Mouse (Mus musculus) left cerebral cortex, adult 6 months (tissue): Measurements from ENCODE around the gene Fcgrt. TPM values are rescaled to one million over a fixed set of nuclear protein-coding genes. Genes with fewer than 3 reads are reported as not detected.

Source experiments
- long read RNA-seq, 2 experiments: library from polyadenylated mRNA; unstranded; transcript quantifications; one replicate each; pipeline ENCODE4 v2.0.0; 2019 to 2020
- polyA plus RNA-seq: library from polyadenylated mRNA; unstranded; fragments of <200 nt; fragmentation: Nextera tagmentation; gene quantifications from 2 replicates; pipeline ENCODE4 v1.2.3, GENCODE M21; 2021

Fcgrt gene
- polyA plus RNA-seq, result 26.0 and 28.5 TPM in 2 replicates
- long read RNA-seq, experiment 1, transcript Fcgrt-203 (7 exons, 1,602 nt), result minor isoform, 20 of 105 reads
- long read RNA-seq, experiment 1, transcript Fcgrt-201 (7 exons, 1,770 nt), result major isoform, 79 of 105 reads
- long read RNA-seq, experiment 1, partial matches to known transcripts, result 1 of 105 reads
- long read RNA-seq, experiment 1, other reads (novel, unspliced or antisense), result 4 of 105 reads
- long read RNA-seq, experiment 2, transcript Fcgrt-201 (7 exons, 1,770 nt), result major isoform, 19 of 29 reads
- long read RNA-seq, experiment 2, partial matches to known transcripts, result 7 of 29 reads
- long read RNA-seq, experiment 2, other reads (novel, unspliced or antisense), result 1 of 29 reads

DNA sequence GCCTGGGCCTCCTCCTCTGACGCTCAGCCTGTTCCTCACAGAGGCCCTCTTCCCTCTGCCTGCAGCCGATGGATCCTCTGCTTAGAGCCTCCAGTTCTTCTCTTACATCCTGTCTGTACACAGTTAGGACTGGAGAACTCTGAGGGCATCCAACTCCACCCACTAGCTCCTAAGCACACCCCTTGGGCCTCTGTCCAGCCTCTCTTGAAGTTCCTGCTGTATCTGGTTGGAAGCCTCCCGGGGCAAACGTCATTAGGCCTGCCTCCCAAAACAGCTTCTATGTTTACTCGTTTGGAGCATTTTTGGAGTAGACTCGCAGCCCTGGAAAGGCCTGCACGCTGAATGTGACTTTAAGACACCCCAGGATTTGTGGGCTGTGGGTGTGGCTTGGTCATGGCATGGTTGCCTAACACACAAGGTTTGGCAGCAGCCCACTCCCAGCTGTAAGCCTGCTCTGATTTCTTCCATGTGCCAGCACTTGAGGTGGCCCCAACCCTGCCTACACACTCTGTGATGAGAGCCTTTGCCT lies at the start of gene Fcgrt:
Gene Fcgrt, minus strand, starts transcription at position 200 of the 529 bp plus-strand sequence.

DNA sequence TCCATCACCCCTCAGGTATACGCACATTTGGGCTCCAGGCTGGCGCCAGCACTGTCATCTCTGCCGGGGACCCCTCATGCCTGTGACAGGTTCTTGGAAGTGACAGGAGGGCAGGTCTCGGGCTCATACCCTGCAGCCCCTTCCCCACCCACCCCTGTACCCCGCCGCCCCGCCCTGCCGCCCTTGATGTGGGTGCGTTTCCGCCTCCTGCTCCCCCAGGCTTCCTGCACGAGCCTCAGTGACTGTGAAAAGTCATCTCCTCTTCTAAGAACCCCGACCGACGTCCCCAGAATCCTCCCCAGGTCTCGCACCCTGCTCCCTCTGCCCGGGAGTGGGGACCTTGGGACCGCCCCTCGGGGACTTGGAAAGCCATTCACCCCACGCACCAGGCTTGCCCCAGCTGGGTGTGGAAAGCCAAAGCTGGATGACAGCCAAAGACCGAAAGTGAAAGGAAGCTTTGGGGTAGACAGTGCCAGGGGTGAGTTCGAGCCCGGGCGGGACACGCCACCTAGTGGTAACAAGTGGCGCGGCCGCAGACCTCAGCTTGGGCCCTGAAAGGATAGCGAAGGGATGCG lies 32.4 kb upstream of the Fcgrt start, which contains the start of the genes Gm45713 and Flt3l:
Gene Gm45713, minus strand, starts transcription at position 239 of the 575 bp plus-strand sequence.
Gene Flt3l, minus strand, starts transcription at position 440 of the 575 bp plus-strand sequence.

DNA sequence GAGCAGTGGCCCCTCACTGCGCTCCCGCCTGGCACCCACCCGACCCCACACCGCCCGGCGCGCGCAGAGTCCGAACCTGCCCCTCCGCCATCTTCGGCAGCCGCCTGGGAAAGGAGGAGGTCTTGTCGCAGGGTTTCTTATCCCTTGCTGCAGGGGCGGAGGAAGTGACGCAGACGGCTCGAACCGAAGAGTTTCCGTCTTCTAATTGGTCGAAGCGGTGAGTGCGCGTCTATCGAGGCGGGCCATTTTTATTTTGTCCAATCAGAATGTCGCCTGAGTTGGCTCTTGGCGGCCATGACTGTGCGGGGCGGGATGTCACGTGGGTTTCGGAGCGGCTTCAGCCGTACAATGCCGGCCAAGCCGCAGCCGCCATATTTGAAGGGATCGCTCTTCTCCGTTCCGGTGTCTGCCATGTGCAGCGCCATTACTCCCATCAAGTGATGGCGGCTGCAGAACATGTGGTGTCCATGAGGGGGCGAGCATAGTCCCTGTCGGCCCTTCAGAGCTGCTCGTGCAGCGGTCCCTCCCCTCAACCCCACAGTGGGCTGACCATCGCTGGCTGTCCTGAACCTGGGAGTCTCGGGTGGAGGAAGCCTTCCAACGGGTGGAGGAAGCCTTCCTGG lies 25.1 kb upstream of the Fcgrt start, which contains the start of gene Rpl13a:
Gene Rpl13a, minus strand, starts transcription at position 138 of the 623 bp plus-strand sequence.

DNA sequence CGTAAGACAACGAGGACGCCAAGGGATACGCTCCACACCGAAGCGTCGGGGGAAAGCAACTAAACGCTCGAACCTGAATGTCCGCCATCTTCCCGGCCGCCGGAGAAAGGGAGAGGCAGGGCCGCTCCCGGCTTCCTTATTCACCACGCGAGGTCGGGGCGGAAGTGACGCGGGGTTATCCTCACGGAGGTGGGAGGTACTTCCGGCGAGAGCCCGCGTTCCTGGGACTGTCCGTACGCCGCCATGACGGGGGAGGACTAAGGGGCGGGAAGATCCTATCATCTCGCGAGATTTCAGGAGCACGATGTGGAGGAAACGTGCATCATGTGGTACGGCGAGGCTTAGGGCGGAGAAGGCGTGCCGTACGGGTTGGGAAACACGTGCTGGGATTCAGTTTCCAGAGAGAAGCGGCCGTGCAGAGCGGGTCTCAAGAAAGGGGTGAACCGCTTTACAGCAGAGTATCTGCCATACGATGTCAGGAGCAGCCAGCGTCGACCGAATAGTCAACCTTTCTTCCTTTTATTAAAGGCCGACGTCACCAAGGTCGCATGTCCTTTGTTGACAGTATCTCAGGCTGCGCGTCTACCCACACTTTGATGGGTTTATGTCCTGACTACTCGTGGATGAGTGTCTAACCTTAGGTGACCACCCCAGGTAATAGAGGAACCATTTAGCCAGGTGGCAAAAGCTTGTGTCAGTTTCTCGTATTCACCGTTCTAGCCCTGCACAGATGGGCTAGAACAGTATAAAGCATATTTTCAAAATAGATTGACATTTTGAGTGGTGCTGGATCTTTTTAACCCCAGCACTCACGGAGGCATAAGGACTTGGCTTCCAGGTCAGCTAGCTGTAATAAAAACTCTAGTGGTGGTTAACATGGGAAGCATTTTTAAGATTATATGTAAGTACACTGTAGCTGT lies 20.8 kb upstream of the Fcgrt start, which contains the start of gene Rps11:
Gene Rps11, minus strand, starts transcription at position 216 of the 920 bp plus-strand sequence.

DNA sequence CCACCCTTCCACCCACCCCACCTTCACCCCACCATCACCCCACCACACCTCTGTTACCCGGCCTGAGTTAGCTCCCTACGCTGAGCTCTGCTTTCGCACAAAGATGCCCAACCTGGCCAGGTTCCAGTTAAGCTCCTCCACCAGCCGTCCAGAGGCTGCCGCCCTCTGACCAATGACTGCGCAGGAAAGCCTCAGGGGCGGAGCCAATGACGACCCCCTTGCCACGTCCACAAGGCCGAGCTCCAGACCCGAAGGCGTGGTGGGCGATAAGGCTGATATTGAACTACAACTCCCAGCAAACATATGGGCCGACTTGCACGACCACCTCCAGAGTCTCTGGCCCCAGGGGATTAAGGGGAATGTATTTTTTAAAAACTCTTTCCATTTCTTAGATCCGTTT lies 11.6 kb downstream of the Fcgrt start, which contains the start of gene Rcn3:
Gene Rcn3, minus strand, starts transcription at position 174 of the 400 bp plus-strand sequence.

DNA sequence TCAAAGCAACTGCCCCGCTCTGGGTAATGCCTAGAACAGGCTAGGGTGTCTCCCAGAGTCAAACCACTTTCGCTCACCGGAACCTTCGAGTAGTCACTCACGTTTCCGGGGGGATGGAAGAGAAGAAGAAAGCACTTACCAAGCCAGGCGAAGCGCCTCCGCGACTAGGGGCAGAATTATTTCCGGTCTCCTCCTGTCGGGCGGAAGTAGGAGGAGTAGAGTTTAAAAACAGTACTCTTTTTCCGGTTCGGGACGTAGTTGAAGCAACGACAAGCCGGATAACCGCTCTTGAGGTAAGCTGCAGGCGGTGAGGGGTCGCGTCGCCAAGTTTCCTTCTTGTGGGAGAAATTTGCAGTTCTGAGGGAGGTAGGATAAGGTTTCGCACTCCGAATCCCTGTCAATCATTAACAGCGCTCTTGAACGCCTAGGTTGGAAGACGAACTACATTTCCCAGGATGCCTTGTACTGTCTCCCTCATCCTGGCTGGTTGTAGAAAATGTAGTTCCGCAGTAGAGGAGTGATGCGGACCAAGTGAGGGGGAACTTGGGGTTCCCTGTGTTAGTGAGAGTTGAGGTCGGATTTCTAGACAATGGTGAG lies 41.3 kb downstream of the Fcgrt start, which contains the start of the genes Nosip and Prrg2:
Gene Nosip, plus strand, starts transcription at position 191 of the 597 bp plus-strand sequence.
Gene Prrg2, minus strand, starts transcription at position 439 of the 597 bp plus-strand sequence.

DNA sequence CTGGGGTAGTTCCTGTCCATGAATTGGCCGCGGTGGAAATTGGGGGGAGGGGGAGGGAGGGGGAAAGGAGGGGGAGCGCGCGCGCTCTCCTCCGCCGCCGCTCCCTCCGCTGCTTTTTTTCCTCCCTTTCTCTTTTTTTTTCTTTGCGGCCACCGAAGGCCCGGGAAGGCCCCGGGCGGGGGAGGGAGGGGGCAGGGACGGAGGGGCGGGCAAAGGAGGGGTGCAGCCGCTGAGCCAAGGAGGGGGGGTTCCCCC lies 50.9 kb downstream of the Fcgrt start, which contains the start of gene Prr12:
Gene Prr12, minus strand, starts transcription at position 20 of the 255 bp plus-strand sequence.

Other genes with a start within 250 kb of the Fcgrt start
- gene Pnkp, start 246.7 kb downstream of the Fcgrt start, polyA plus RNA-seq, result 25.1 and 38.7 TPM in 2 replicates
- gene Ptov1, start 234.1 kb downstream of the Fcgrt start, polyA plus RNA-seq, result 120 and 523 TPM in 2 replicates
- gene Med25, start 211.1 kb downstream of the Fcgrt start, polyA plus RNA-seq, result 114 and 117 TPM in 2 replicates
- gene Fuz, start 207.8 kb downstream of the Fcgrt start, polyA plus RNA-seq, result 11.3 and 12.2 TPM in 2 replicates
- gene Ap2a1, start 174.4 kb downstream of the Fcgrt start, polyA plus RNA-seq, result 27.8 and 116 TPM in 2 replicates
- 0.91 and 0.97 TPM in 2 replicates for gene Tsks, start 160.6 kb downstream of the Fcgrt start, polyA plus RNA-seq
- gene Cpt1c, start 129.0 kb downstream of the Fcgrt start, polyA plus RNA-seq, result 48.7 and 54.3 TPM in 2 replicates
- gene Prmt1, start 117.3 kb downstream of the Fcgrt start, polyA plus RNA-seq, result 9.6 and 17.5 TPM in 2 replicates
- 11.6 and 14.6 TPM in 2 replicates for gene Irf3, start 106.2 kb downstream of the Fcgrt start, polyA plus RNA-seq
- 2.0 and 2.6 TPM in 2 replicates for gene Bcl2l12, start 105.1 kb downstream of the Fcgrt start, polyA plus RNA-seq
- 61.4 and 61.9 TPM in 2 replicates for gene Scaf1, start 87.5 kb downstream of the Fcgrt start, polyA plus RNA-seq
- 5.0 and 5.8 TPM in 2 replicates for gene Rras, start 85.9 kb downstream of the Fcgrt start, polyA plus RNA-seq
- 3.6 and 6.1 TPM in 2 replicates for gene Prr12, start 51.0 kb downstream of the Fcgrt start, polyA plus RNA-seq
- gene Nosip, start 41.4 kb downstream of the Fcgrt start, polyA plus RNA-seq, result 36.5 and 47.8 TPM in 2 replicates
- gene Prrg2, start 41.2 kb downstream of the Fcgrt start, polyA plus RNA-seq, result 11.7 and 12.1 TPM in 2 replicates
- gene Rcn3, start 11.6 kb downstream of the Fcgrt start, polyA plus RNA-seq, result 9.5 and 14.4 TPM in 2 replicates
- gene Rps11, start 20.6 kb upstream of the Fcgrt start, polyA plus RNA-seq, result 1,227 and 1,374 TPM in 2 replicates
- 2,046 and 2,172 TPM in 2 replicates for gene Rpl13a, start 24.9 kb upstream of the Fcgrt start, polyA plus RNA-seq
- 0.14 TPM in 1 of 2 replicates, not detected in the other for gene Gm45713, start 32.4 kb upstream of the Fcgrt start, polyA plus RNA-seq
- gene Flt3l, start 32.6 kb upstream of the Fcgrt start, polyA plus RNA-seq, result 0.70 and 0.99 TPM in 2 replicates
- gene Pih1d1, start 50.5 kb upstream of the Fcgrt start, polyA plus RNA-seq, result 37.8 and 48.3 TPM in 2 replicates
- gene Aldh16a1, start 50.7 kb upstream of the Fcgrt start, polyA plus RNA-seq, result 4.8 TPM in 2 replicates
- gene Slc17a7, start 60.1 kb upstream of the Fcgrt start, polyA plus RNA-seq, result 45.6 and 104 TPM in 2 replicates
- 0.05 TPM in 1 of 2 replicates, not detected in the other for gene Gfy, start 75.7 kb upstream of the Fcgrt start, polyA plus RNA-seq
- not detected in 2 replicates for gene Pth2, start 77.1 kb upstream of the Fcgrt start, polyA plus RNA-seq
- gene Ccdc155, start 101.0 kb upstream of the Fcgrt start, polyA plus RNA-seq, result 3.6 and 4.4 TPM in 2 replicates
- gene Dkkl1, start 108.3 kb upstream of the Fcgrt start, polyA plus RNA-seq, result 41.8 and 55.2 TPM in 2 replicates
- gene Tead2, start 111.9 kb upstream of the Fcgrt start, polyA plus RNA-seq, result 0.40 and 2.1 TPM in 2 replicates
- 9.9 and 10.6 TPM in 2 replicates for gene Cd37, start 135.3 kb upstream of the Fcgrt start, polyA plus RNA-seq
- 1.1 and 1.6 TPM in 2 replicates for gene Slc6a16, start 137.2 kb upstream of the Fcgrt start, polyA plus RNA-seq
- not detected in 2 replicates for gene Slc6a21, start 173.7 kb upstream of the Fcgrt start, polyA plus RNA-seq
- gene Trpm4, start 229.9 kb upstream of the Fcgrt start, polyA plus RNA-seq, result 9.2 and 15.2 TPM in 2 replicates
- 0.05 and 0.11 TPM in 2 replicates for gene Hrc, start 231.4 kb upstream of the Fcgrt start, polyA plus RNA-seq